Mouse (Mus musculus) stomach, postnatal 0 days (tissue): ENCODE measurements around the gene Gm6034. TPM values are rescaled to one million over a fixed set of nuclear protein-coding genes. Genes with fewer than 3 reads are reported as not detected.
"Not testable (repeated sequence)": the region's sequence is repeated elsewhere in the genome, so short reads cannot be mapped to it uniquely, and the experiment has no call there.

Source experiments
- ATAC-seq: fragments of 200-750 bp; cut with Nextera tagmentation; 2 replicates; pipeline ENCODE4 v1.8.0; 2017; ENCODE audit not compliant: low FRiP score, low TSS enrichment
- DNase-seq: peaks from one replicate; pipeline ENCODE4 v3.0.0-alpha.2; 2016; ENCODE audit warnings: low spot score
- H3K27ac ChIP-seq: fragments of 300-500 bp; sonication (generic); replicated peaks from 2 replicates; pipeline ENCODE4 v1.5.1; 2014; ENCODE audit warnings: mild to moderate bottlenecking, control low read depth
- H3K27me3 ChIP-seq: fragments of 300-500 bp; sonication (generic); 2 replicates; pipeline ENCODE4 v1.6.1; 2014; ENCODE audit warnings: low read length; ENCODE audit not compliant: control insufficient read depth, insufficient read depth
- H3K36me3 ChIP-seq: fragments of 300-500 bp; sonication (generic); 2 replicates; pipeline ENCODE4 v1.6.1; 2014; ENCODE audit warnings: low read length, mixed read lengths; ENCODE audit not compliant: control insufficient read depth, insufficient read depth
- H3K4me1 ChIP-seq: fragments of 300-500 bp; sonication (generic); replicated peaks from 2 replicates; pipeline ENCODE4 v1.6.1; 2014; ENCODE audit warnings: antibody characterized with exemption; ENCODE audit not compliant: control insufficient read depth, insufficient read depth
- H3K4me2 ChIP-seq: fragments of 300-500 bp; sonication (generic); replicated peaks from 2 replicates; pipeline ENCODE4 v1.6.1; 2014; ENCODE audit warnings: low read depth, mild to moderate bottlenecking, control low read depth, moderate library complexity
- H3K4me3 ChIP-seq: fragments of 300-500 bp; sonication (generic); 2 replicates; pipeline ENCODE4 v1.5.1; 2014; ENCODE audit warnings: low read depth, low read length, control low read depth
- H3K9ac ChIP-seq: fragments of 300-500 bp; sonication (generic); 2 replicates; pipeline ENCODE4 v1.6.1; 2014; ENCODE audit warnings: mild to moderate bottlenecking, low read length, control low read depth, mixed read lengths
- H3K9me3 ChIP-seq: fragments of 300-500 bp; sonication (generic); 2 replicates; pipeline ENCODE4 v1.6.1; 2016; ENCODE audit warnings: low read length; ENCODE audit not compliant: control insufficient read depth
- CTCF ChIP-seq: IDR thresholded peaks from 2 replicates; pipeline ENCODE4 v1.5.1; 2016; ENCODE audit warnings: antibody characterized with exemption, low read depth, mild to moderate bottlenecking, moderate library complexity
- EP300 ChIP-seq: optimal IDR thresholded peaks from 2 replicates; pipeline ENCODE3; 2016; ENCODE audit warnings: antibody characterized with exemption
- WGBS: fragments of 180-500 bp; shearing (Covaris S2); extraction: QIAGEN DNeasy Blood & Tissue Kit; methylation state at CpG from one replicate; pipeline ENCODE4 v1.1.7; 2014; 5-methylcytosine and 5-hydroxymethylcytosine counted together
- polyA plus RNA-seq: library from polyadenylated mRNA; unstranded; fragments of >200 nt; fragmentation: Nextera tagmentation; extraction: Ambion mirVana; gene quantifications from 2 replicates; pipeline ENCODE4 v1.2.1, GENCODE M21; 2015

The Gm6034 gene
- polyA plus RNA-seq, 1 experiment from 2014 or later: not detected

GRCm38 (mm10) chr17:36001966-36002365 lies 40.8 kb upstream of the Gm6034 start:
- Histone ChIP-seq H3K9me3 (no peaks in the 10 kb centered on the region), H3K9ac (no peak overlapping the region), H3K4me3 (no peak overlapping the region), H3K27ac (no peak overlapping the region), H3K4me1 (no peaks in the 10 kb centered on the region), H3K27me3 (no peaks in the 10 kb centered on the region), H3K36me3 (no peaks in the 10 kb centered on the region), H3K4me2 (no peak overlapping the region)
- no peak for DNase-seq
- TF ChIP-seq CTCF: no peak
- TF ChIP-seq EP300: no peak
- WGBS: 95% methylated on average over 6 of the region's 6 CpGs
- no peak for ATAC-seq

- H3K4me3 ChIP-seq: no peak overlapping the region
- H3K36me3 ChIP-seq: no peaks in the 10 kb centered on the region
- H3K27me3 ChIP-seq: no peaks in the 10 kb centered on the region
- TF ChIP-seq EP300 (no peak), CTCF (no peak)
- H3K4me1 ChIP-seq: no peaks in the 10 kb centered on the region
- H3K27ac ChIP-seq: no peak overlapping the region
- no peak overlapping the region for H3K4me2 ChIP-seq
- no peaks in the 10 kb centered on the region for H3K9me3 ChIP-seq
- DNase-seq: no peak
- WGBS: 91% methylated on average over 7 of the region's 7 CpGs
- H3K9ac ChIP-seq: no peak overlapping the region
- no peak for ATAC-seq
These were observed 39.4 kb upstream of the Gm6034 start for GRCm38 (mm10) chr17:36003331-36003730.

- not testable (repeated sequence) for H3K4me1 ChIP-seq, DNase-seq, H3K27ac ChIP-seq, H3K9me3 ChIP-seq, H3K4me2 ChIP-seq, H3K4me3 ChIP-seq, H3K27me3 ChIP-seq, ATAC-seq, H3K36me3 ChIP-seq, H3K9ac ChIP-seq
- WGBS: 86% methylated on average over 7 of the region's 7 CpGs
These were observed 38.4 kb upstream of the Gm6034 start for GRCm38 (mm10) chr17:36004409-36004808.

GRCm38 (mm10) chr17:36014977-36015376 lies 27.8 kb upstream of the Gm6034 start:
- Histone ChIP-seq H3K27ac (no peak overlapping the region), H3K4me3 (no peak overlapping the region), H3K9me3 (no peaks in the 10 kb centered on the region), H3K9ac (no peak overlapping the region), H3K4me2 (no peak overlapping the region), H3K4me1 (no peaks in the 10 kb centered on the region), H3K27me3 (no peaks in the 10 kb centered on the region), H3K36me3 (peaks cover 3% of the 10 kb centered on the region; the same call in 1 of the 2 replicates)
- 89% methylated on average over 5 of the region's 5 CpGs for WGBS
- no peak for TF ChIP-seq CTCF
- no peak for TF ChIP-seq EP300
- DNase-seq (no peak), ATAC-seq (no peak; the same call in 1 of the 2 replicates)

- 85% methylated on average over 5 of the region's 5 CpGs for WGBS
- Histone ChIP-seq H3K4me1 (no peaks in the 10 kb centered on the region), H3K27me3 (no peaks in the 10 kb centered on the region), H3K9ac (no peak overlapping the region), H3K4me2 (no peak overlapping the region), H3K9me3 (no peaks in the 10 kb centered on the region), H3K27ac (no peak overlapping the region), H3K4me3 (no peak overlapping the region), H3K36me3 (peaks cover 3% of the 10 kb centered on the region; the same call in 1 of the 2 replicates)
- ATAC-seq: no peak
- TF ChIP-seq EP300 (no peak), CTCF (no peak)
- no peak for DNase-seq
These were observed 25.7 kb upstream of the Gm6034 start for GRCm38 (mm10) chr17:36017046-36017445.

GRCm38 (mm10) chr17:36018979-36019378 lies 23.8 kb upstream of the Gm6034 start:
- no peaks in the 10 kb centered on the region for H3K9me3 ChIP-seq
- no peak overlapping the region for H3K9ac ChIP-seq
- no peak overlapping the region for H3K4me2 ChIP-seq
- peaks cover 3% of the 10 kb centered on the region; the same call in 1 of the 2 replicates for H3K36me3 ChIP-seq
- no peak for TF ChIP-seq CTCF
- TF ChIP-seq EP300: no peak
- no peak for ATAC-seq
- WGBS: 50% methylated on average over 2 of the region's 2 CpGs
- no peaks in the 10 kb centered on the region for H3K4me1 ChIP-seq
- H3K27me3 ChIP-seq: no peaks in the 10 kb centered on the region
- no peak for DNase-seq
- no peak overlapping the region for H3K27ac ChIP-seq
- H3K4me3 ChIP-seq: no peak overlapping the region
